Mouse (Mus musculus): Measurements from ENCODE around the gene Mdc1. TPM values are rescaled to one million over a fixed set of nuclear protein-coding genes. Genes with fewer than 3 reads are reported as not detected.
A peak's percentile ranks its signal among the peaks of the same experiment; 100 is the strongest.

The Mdc1 gene
- polyA plus RNA-seq, 1 experiment from 2014 or later = 8.6 TPM

GRCm38 (mm10) chr17:35859835-35860234 is 18.5 kb downstream of the Mdc1 start:
- Histone ChIP-seq H3K9ac (ENCODE audit: low read depth, low read length) (no peak overlapping the region), H3K4me2 (ENCODE audit: low read length) (no peak overlapping the region), H3K9me3 (replicated peaks; ENCODE audit: control insufficient read depth, low read length, poor library complexity, severe bottlenecking) (no peaks in the 10 kb centered on the region), H3K4me3 (ENCODE audit: low read depth, low read length) (no peak overlapping the region), H3K27ac (ENCODE audit: low read length) (no peak overlapping the region), H3K4me1 (ENCODE audit: control insufficient read depth, insufficient read depth, low read length) (peaks cover 12% of the 10 kb centered on the region), H3K36me3 (ENCODE audit: control insufficient read depth, insufficient read depth, low read length) (peaks cover 5% of the 10 kb centered on the region; the same call in 1 of the 2 replicates), H3K27me3 (ENCODE audit: control insufficient read depth, insufficient read depth, low read depth, low read length) (no peaks in the 10 kb centered on the region)
- 72% methylated on average over 2 of the region's 2 CpGs for WGBS
- no peak for ATAC-seq

- H3K27me3 ChIP-seq (ENCODE audit: control insufficient read depth, insufficient read depth, low read depth, low read length) = no peaks in the 10 kb centered on the region
- ATAC-seq = peak; percentile 3
- H3K27ac ChIP-seq (ENCODE audit: low read length) = peak overlapping the region; percentile 94
- 5% methylated on average over 12 of the region's 12 CpGs for WGBS
- H3K9me3 ChIP-seq (replicated peaks; ENCODE audit: control insufficient read depth, low read length, poor library complexity, severe bottlenecking) = no peaks in the 10 kb centered on the region
- H3K36me3 ChIP-seq (ENCODE audit: control insufficient read depth, insufficient read depth, low read length) = peaks cover 5% of the 10 kb centered on the region; the same call in 1 of the 2 replicates
- peak overlapping the region; percentile 83 for H3K4me3 ChIP-seq (ENCODE audit: low read depth, low read length)
- peak overlapping the region; percentile 70 for H3K4me2 ChIP-seq (ENCODE audit: low read length)
- H3K9ac ChIP-seq (ENCODE audit: low read depth, low read length) = peak overlapping the region; percentile 86
- peaks cover 14% of the 10 kb centered on the region for H3K4me1 ChIP-seq (ENCODE audit: control insufficient read depth, insufficient read depth, low read length)
These were observed 19.5 kb downstream of the Mdc1 start for GRCm38 (mm10) chr17:35860831-35861197.

- Histone ChIP-seq H3K4me2 (ENCODE audit: low read length) (peak within 1 kb of the TSS; percentile 70), H3K36me3 (ENCODE audit: control insufficient read depth, insufficient read depth, low read length) (peaks cover 5% of the 10 kb centered on the region; the same call in 1 of the 2 replicates), H3K27ac (ENCODE audit: low read length) (peak within 1 kb of the TSS; percentile 94), H3K27me3 (ENCODE audit: control insufficient read depth, insufficient read depth, low read depth, low read length) (no peaks in the 10 kb centered on the region), H3K4me1 (ENCODE audit: control insufficient read depth, insufficient read depth, low read length) (peaks cover 14% of the 10 kb centered on the region), H3K4me3 (ENCODE audit: low read depth, low read length) (peak within 1 kb of the TSS; percentile 83), H3K9ac (ENCODE audit: low read depth, low read length) (peak within 1 kb of the TSS; percentile 86), H3K9me3 (replicated peaks; ENCODE audit: control insufficient read depth, low read length, poor library complexity, severe bottlenecking) (no peaks in the 10 kb centered on the region)
- peak; percentile 93 for ATAC-seq
- under 1% methylated on average over 47 of the region's 47 CpGs for WGBS
These were observed 20.0 kb downstream of the Mdc1 start, which contains the start of gene Nrm for GRCm38 (mm10) chr17:35861198-35861857. Nrm (plus strand) TSS chr17:35861318.

- Histone ChIP-seq H3K4me1 (ENCODE audit: control insufficient read depth, insufficient read depth, low read length) (peaks cover 44% of the 10 kb centered on the region), H3K4me2 (ENCODE audit: low read length) (peak overlapping the region; percentile 95), H3K27me3 (ENCODE audit: control insufficient read depth, insufficient read depth, low read depth, low read length) (no peaks in the 10 kb centered on the region), H3K9me3 (replicated peaks; ENCODE audit: control insufficient read depth, low read length, poor library complexity, severe bottlenecking) (no peaks in the 10 kb centered on the region), H3K9ac (ENCODE audit: low read depth, low read length) (peak overlapping the region; percentile 85), H3K27ac (ENCODE audit: low read length) (peak overlapping the region; percentile 95), H3K4me3 (ENCODE audit: low read depth, low read length) (peak overlapping the region; percentile 74), H3K36me3 (ENCODE audit: control insufficient read depth, insufficient read depth, low read length) (no peaks in the 10 kb centered on the region)
- 21% methylated on average over 10 of the region's 10 CpGs for WGBS
- ATAC-seq = no peak
These were observed 23.6 kb downstream of the Mdc1 start for GRCm38 (mm10) chr17:35864832-35865353.

GRCm38 (mm10) chr17:35865481-35866280 is 24.4 kb downstream of the Mdc1 start, which contains the start of gene Ppp1r18:
Ppp1r18 (plus strand) TSS chr17:35865593.
- H3K4me1 ChIP-seq (ENCODE audit: control insufficient read depth, insufficient read depth, low read length) = peaks cover 50% of the 10 kb centered on the region
- 0% methylated on average over 47 of the region's 48 CpGs for WGBS
- peak; percentile 53 for ATAC-seq

GRCm38 (mm10) chr17:35866281-35866831 is 25.0 kb downstream of the Mdc1 start:
- H3K4me1 ChIP-seq (ENCODE audit: control insufficient read depth, insufficient read depth, low read length) = peaks cover 50% of the 10 kb centered on the region
- under 1% methylated on average over 24 of the region's 38 CpGs for WGBS
- peak overlapping the region; percentile 74 for H3K4me3 ChIP-seq (ENCODE audit: low read depth, low read length)

More at GRCm38 (mm10) chr17:35865481-35866280, 24.4 kb downstream of the Mdc1 start, which contains the start of gene Ppp1r18:
- Histone ChIP-seq H3K27ac (ENCODE audit: low read length) (peak within 1 kb of the TSS; percentile 95), H3K4me3 (ENCODE audit: low read depth, low read length) (peak within 1 kb of the TSS; percentile 74), H3K9me3 (replicated peaks; ENCODE audit: control insufficient read depth, low read length, poor library complexity, severe bottlenecking) (no peaks in the 10 kb centered on the region), H3K4me2 (ENCODE audit: low read length) (peak within 1 kb of the TSS; percentile 95), H3K27me3 (ENCODE audit: control insufficient read depth, insufficient read depth, low read depth, low read length) (no peaks in the 10 kb centered on the region), H3K36me3 (ENCODE audit: control insufficient read depth, insufficient read depth, low read length) (no peaks in the 10 kb centered on the region), H3K9ac (ENCODE audit: low read depth, low read length) (peak within 1 kb of the TSS; percentile 85)

GRCm38 (mm10) chr17:35866911-35867890 is 25.9 kb downstream of the Mdc1 start:
- no peaks in the 10 kb centered on the region for H3K27me3 ChIP-seq (ENCODE audit: control insufficient read depth, insufficient read depth, low read depth, low read length)
- 7% methylated on average over 26 of the region's 26 CpGs for WGBS
- H3K27ac ChIP-seq (ENCODE audit: low read length) = peak overlapping the region; percentile 95
- H3K4me3 ChIP-seq (ENCODE audit: low read depth, low read length) = peak overlapping the region; percentile 74
- H3K4me2 ChIP-seq (ENCODE audit: low read length) = peak overlapping the region; percentile 95
- no peak; the same call in 1 of the 2 replicates for ATAC-seq
- no peaks in the 10 kb centered on the region; the same call in 1 of the 2 replicates for H3K9me3 ChIP-seq (replicated peaks; ENCODE audit: control insufficient read depth, low read length, poor library complexity, severe bottlenecking)
- no peaks in the 10 kb centered on the region; the same call in 1 of the 2 replicates for H3K36me3 ChIP-seq (ENCODE audit: control insufficient read depth, insufficient read depth, low read length)
- peak overlapping the region; percentile 85 for H3K9ac ChIP-seq (ENCODE audit: low read depth, low read length)
- peaks cover 49% of the 10 kb centered on the region for H3K4me1 ChIP-seq (ENCODE audit: control insufficient read depth, insufficient read depth, low read length)

More at GRCm38 (mm10) chr17:35866281-35866831, 25.0 kb downstream of the Mdc1 start:
- H3K27ac ChIP-seq (ENCODE audit: low read length) = peak overlapping the region; percentile 95
- no peaks in the 10 kb centered on the region for H3K27me3 ChIP-seq (ENCODE audit: control insufficient read depth, insufficient read depth, low read depth, low read length)
- H3K36me3 ChIP-seq (ENCODE audit: control insufficient read depth, insufficient read depth, low read length) = no peaks in the 10 kb centered on the region; the same call in 1 of the 2 replicates
- peak overlapping the region; percentile 85 for H3K9ac ChIP-seq (ENCODE audit: low read depth, low read length)
- H3K4me2 ChIP-seq (ENCODE audit: low read length) = peak overlapping the region; percentile 95
- no peaks in the 10 kb centered on the region; the same call in 1 of the 2 replicates for H3K9me3 ChIP-seq (replicated peaks; ENCODE audit: control insufficient read depth, low read length, poor library complexity, severe bottlenecking)
- peak; percentile 21 for ATAC-seq

Data from midbrain, embryonic 16.5 days (tissue).